Mouse (Mus musculus) forebrain, postnatal 0 days (tissue): ENCODE measurements around the gene Rara. TPM values are rescaled to one million over a fixed set of nuclear protein-coding genes. Genes with fewer than 3 reads are reported as not detected.

Experiments
- ATAC-seq: fragments of 200-750 bp; cut with Nextera tagmentation; 2 replicates; pipeline ENCODE4 v1.8.0; 2017; ENCODE audit warnings: mild to moderate bottlenecking, moderate library complexity
- DNase-seq: peaks from one replicate; pipeline ENCODE4 v3.0.0-alpha.2; 2015
- H3K27ac ChIP-seq: fragments of 300-500 bp; sonication (generic); 2 replicates; pipeline ENCODE4 v1.5.1; 2014; ENCODE audit warnings: low read depth, mild to moderate bottlenecking, antibody characterized with exemption, low read length, moderate library complexity, mixed read lengths
- H3K27me3 ChIP-seq: fragments of 300-500 bp; sonication (generic); 2 replicates; pipeline ENCODE4 v1.6.1; 2014; ENCODE audit warnings: mild to moderate bottlenecking, low read length, mixed read lengths; ENCODE audit not compliant: insufficient read depth
- H3K36me3 ChIP-seq: fragments of 300-500 bp; sonication (generic); 2 replicates; pipeline ENCODE4 v1.6.1; 2014; ENCODE audit warnings: mild to moderate bottlenecking, moderate library complexity; ENCODE audit not compliant: insufficient read depth
- H3K4me1 ChIP-seq: fragments of 300-500 bp; sonication (generic); 2 replicates; pipeline ENCODE4 v1.6.1; 2014; ENCODE audit warnings: antibody characterized with exemption; ENCODE audit not compliant: insufficient read depth
- H3K4me2 ChIP-seq: fragments of 300-500 bp; sonication (generic); 2 replicates; pipeline ENCODE4 v1.6.1; 2014; ENCODE audit warnings: low read depth, mild to moderate bottlenecking, moderate library complexity
- H3K4me3 ChIP-seq: fragments of 300-500 bp; sonication (generic); 2 replicates; pipeline ENCODE4 v1.5.1; 2014; ENCODE audit warnings: low read depth, low read length, mixed read lengths
- H3K9ac ChIP-seq: fragments of 300-500 bp; sonication (generic); 2 replicates; pipeline ENCODE4 v1.6.1; 2014; ENCODE audit warnings: mild to moderate bottlenecking
- H3K9me3 ChIP-seq: fragments of 300-500 bp; sonication (generic); 2 replicates; pipeline ENCODE4 v1.6.1; 2016; ENCODE audit warnings: low read length
- CTCF ChIP-seq: sonication (generic); IDR thresholded peaks from 2 replicates; pipeline ENCODE4 v1.5.1; 2016; ENCODE audit warnings: antibody characterized with exemption, control low read depth, low read depth
- WGBS: fragments of 180-500 bp; shearing (Covaris S2); extraction: QIAGEN DNeasy Blood & Tissue Kit; methylation state at CpG from one replicate; pipeline ENCODE4 v1.1.7; 2014; 5-methylcytosine and 5-hydroxymethylcytosine counted together
- polyA plus RNA-seq: library from polyadenylated mRNA; unstranded; fragments of >200 nt; fragmentation: Nextera tagmentation; extraction: Ambion mirVana; gene quantifications from 2 replicates; pipeline ENCODE4 v1.2.1, GENCODE M21; 2015
- total RNA-seq: library from RNA; depleted of rRNA; stranded (reverse); fragments of >200 nt; gene quantifications from 2 replicates; pipeline ENCODE4 v1.2.3, GENCODE M21; 2014

The Rara gene
- total and polyA plus RNA-seq, 2 experiments from 2014 or later: 10.7 to 15.2 TPM

DNA sequence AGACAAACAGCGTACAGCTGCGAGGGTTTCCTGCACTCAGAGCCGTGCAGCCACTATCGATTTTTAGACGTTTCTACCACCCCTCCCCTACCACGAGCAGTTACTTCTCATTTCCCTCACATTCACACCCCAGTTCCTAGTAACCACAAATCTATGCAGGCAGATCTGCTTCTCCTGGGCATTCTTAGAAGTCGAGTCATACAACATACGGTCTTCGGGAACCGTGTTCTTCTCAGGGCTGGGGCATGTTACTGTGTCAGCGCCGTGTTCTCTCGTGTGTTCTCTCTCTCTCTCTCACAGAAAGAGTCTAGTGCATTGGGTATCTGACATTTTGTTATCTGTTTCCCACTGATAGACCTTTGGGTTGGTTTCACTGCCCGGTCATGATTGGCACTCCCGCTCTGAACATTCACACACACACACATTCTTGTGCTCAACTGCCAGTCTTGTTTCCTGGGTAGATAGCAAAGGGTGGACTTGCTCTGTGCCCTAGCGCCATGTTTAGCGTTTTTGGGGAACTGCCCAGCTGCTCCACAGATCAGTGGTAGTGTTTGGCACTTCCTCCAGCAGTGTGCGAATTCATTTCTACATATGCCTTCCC lies 20.5 kb downstream of the Rara start:
- Histone ChIP-seq H3K4me2 (no peak overlapping the region), H3K9me3 (no peaks in the 10 kb centered on the region), H3K4me3 (no peak overlapping the region), H3K36me3 (0 out of 2 replicates have a peak, but pooled peaks cover 3% of the 10 kb centered on the region), H3K27ac (no peak overlapping the region), H3K27me3 (no peaks in the 10 kb centered on the region), H3K4me1 (no peaks in the 10 kb centered on the region), H3K9ac (no peak overlapping the region)
- ATAC-seq (no peak), DNase-seq (no peak)
- 86% methylated on average over 18 of the region's 18 CpGs for WGBS
- TF ChIP-seq CTCF: no peak

DNA sequence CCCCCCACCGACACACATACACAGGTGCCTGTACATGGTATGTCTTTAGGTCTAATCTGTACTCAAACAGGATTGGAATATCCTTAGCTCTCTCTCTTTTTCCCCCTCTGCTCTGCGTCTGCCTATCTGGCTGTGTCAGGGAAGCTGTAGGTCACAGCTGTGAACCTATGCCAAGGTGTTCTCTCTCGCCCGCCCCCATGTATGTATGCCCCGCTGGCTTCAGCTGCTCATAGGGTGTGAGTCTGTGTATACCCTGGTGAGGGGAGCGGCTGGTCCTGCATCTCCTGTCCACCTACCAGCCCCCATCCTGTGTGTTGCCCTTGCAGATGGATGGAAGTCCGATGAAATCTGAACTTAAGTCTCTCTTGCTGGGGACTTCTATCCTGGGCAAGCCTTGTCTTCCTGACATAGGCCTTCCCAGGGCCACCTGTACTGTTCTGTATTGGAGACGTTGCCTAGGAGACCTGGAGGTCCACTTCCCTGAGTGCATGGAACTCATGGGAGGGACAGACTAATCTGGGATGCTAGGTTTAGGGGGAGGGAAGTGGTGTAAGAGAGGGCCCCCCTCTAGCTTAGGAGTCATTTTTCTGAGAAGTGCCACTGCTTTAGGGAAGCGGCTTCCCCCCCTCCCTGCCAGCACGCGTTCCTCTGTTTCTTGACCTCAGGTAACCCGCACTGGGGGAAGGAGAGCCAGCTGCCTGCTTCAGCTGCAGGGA lies 21.8 kb downstream of the Rara start:
- H3K4me1 ChIP-seq: peaks cover 6% of the 10 kb centered on the region; the same call in 1 of the 2 replicates
- no peak overlapping the region for H3K9ac ChIP-seq
- H3K36me3 ChIP-seq: 0 out of 2 replicates have a peak, but pooled peaks cover 3% of the 10 kb centered on the region
- no peaks in the 10 kb centered on the region for H3K27me3 ChIP-seq
- no peak overlapping the region for H3K4me3 ChIP-seq
- DNase-seq: no peak
- H3K9me3 ChIP-seq: no peaks in the 10 kb centered on the region
- no peak for ATAC-seq
- H3K4me2 ChIP-seq: no peak overlapping the region
- no peak for TF ChIP-seq CTCF
- no peak overlapping the region for H3K27ac ChIP-seq
- 76% methylated on average over 12 of the region's 12 CpGs for WGBS

DNA sequence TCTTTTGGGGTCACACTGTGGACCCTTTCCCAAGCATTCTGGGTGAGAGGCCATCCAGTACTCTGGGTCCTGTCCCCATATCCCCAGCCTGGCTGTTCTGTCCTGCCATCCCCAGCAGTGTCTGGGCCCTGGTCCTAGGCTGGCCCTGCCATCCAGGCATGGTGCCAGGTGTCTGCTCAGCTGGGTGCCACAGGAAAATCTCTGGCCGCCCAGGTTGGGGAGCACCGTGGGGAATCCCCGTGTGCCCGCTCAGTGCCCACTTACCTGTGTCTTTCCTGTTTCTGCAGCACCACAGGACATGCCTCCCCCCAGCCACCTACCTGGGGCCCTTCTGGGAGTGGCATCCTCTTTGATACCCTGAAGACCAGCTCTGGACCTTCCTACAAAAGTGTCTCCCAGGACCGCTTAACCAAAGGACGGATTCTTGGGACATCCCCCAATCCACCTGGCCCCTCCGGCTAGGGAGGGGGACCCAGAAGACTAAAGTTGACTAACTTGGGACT lies 22.4 kb downstream of the Rara start:
- 76% methylated on average over 7 of the region's 7 CpGs for WGBS
- Histone ChIP-seq H3K4me2 (no peak overlapping the region), H3K27ac (no peak overlapping the region), H3K36me3 (0 out of 2 replicates have a peak, but pooled peaks cover 3% of the 10 kb centered on the region), H3K9ac (no peak overlapping the region), H3K4me3 (no peak overlapping the region), H3K9me3 (no peaks in the 10 kb centered on the region), H3K4me1 (peaks cover 13% of the 10 kb centered on the region; the same call in 1 of the 2 replicates), H3K27me3 (no peaks in the 10 kb centered on the region)
- no peak for DNase-seq
- TF ChIP-seq CTCF: no peak
- no peak for ATAC-seq

DNA sequence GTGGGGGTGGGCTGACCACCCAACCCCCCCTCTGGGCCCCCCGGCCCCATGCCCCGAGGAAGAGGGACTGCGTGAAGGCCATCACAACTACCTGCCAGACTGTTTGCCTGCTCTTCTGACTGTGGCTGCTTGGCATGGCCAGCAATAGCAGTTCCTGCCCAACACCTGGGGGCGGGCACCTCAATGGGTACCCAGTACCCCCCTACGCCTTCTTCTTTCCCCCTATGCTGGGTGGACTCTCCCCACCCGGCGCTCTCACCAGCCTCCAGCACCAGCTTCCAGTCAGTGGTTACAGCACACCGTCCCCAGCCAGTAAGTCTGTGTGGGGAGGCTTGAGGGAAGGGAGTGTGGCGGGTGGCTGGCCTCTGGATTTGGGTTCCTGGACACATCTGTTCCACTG lies 22.9 kb downstream of the Rara start:
- no peak for ATAC-seq
- H3K9ac ChIP-seq: no peak overlapping the region
- no peak for TF ChIP-seq CTCF
- 87% methylated on average over 9 of the region's 9 CpGs for WGBS
- no peak for DNase-seq
- no peaks in the 10 kb centered on the region for H3K27me3 ChIP-seq
- H3K4me1 ChIP-seq: peaks cover 16% of the 10 kb centered on the region; the same call in 1 of the 2 replicates
- H3K36me3 ChIP-seq: 0 out of 2 replicates have a peak, but pooled peaks cover 3% of the 10 kb centered on the region
- no peak overlapping the region for H3K27ac ChIP-seq
- no peak overlapping the region for H3K4me3 ChIP-seq
- H3K4me2 ChIP-seq: no peak overlapping the region
- no peaks in the 10 kb centered on the region for H3K9me3 ChIP-seq

GRCm38 (mm10) chr11:98951026-98951906 lies 23.6 kb downstream of the Rara start:
- H3K4me2 ChIP-seq: no peak overlapping the region
- no peaks in the 10 kb centered on the region for H3K27me3 ChIP-seq
- H3K9me3 ChIP-seq: no peaks in the 10 kb centered on the region
- H3K4me3 ChIP-seq: no peak overlapping the region
- 29% methylated on average over 16 of the region's 16 CpGs for WGBS
- H3K27ac ChIP-seq: peak overlapping the region; percentile 66
- peaks cover 16% of the 10 kb centered on the region; the same call in 1 of the 2 replicates for H3K4me1 ChIP-seq
- no peak overlapping the region for H3K9ac ChIP-seq
- 0 out of 2 replicates have a peak, but pooled peaks cover 3% of the 10 kb centered on the region for H3K36me3 ChIP-seq
- ATAC-seq (peak; percentile 80), DNase-seq (peak; percentile 78)
- TF ChIP-seq CTCF: no peak

DNA sequence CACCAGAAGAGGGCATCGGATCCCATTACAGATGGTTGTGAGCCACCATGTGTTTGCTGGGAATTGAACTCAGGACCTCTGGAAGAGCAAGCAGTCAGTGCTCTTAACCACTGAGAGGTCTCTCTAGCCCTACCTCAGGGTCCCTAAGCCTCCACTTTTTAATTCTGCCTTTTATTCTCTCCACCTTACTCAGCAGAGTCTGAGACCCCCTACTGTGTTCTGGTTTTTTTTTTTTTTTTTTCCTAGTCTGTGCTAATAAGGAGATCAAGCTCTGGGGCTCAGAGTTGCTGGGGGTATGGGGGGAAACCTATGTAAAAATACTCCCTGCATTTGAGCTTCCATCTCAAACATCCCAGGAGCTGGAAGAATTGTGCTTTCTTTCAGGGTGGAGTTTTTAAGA lies 24.5 kb downstream of the Rara start:
- Histone ChIP-seq H3K9ac (no peak overlapping the region), H3K4me1 (peaks cover 16% of the 10 kb centered on the region; the same call in 1 of the 2 replicates), H3K4me2 (no peak overlapping the region), H3K36me3 (0 out of 2 replicates have a peak, but pooled peaks cover 3% of the 10 kb centered on the region), H3K9me3 (no peaks in the 10 kb centered on the region), H3K27ac (no peak overlapping the region), H3K27me3 (no peaks in the 10 kb centered on the region), H3K4me3 (no peak overlapping the region)
- 100% methylated on average over 1 of the region's 1 CpGs for WGBS
- no peak for ATAC-seq
- no peak for DNase-seq
- TF ChIP-seq CTCF: no peak
